Mouse (Mus musculus): ENCODE data around the gene Gucy2f.

DNA sequence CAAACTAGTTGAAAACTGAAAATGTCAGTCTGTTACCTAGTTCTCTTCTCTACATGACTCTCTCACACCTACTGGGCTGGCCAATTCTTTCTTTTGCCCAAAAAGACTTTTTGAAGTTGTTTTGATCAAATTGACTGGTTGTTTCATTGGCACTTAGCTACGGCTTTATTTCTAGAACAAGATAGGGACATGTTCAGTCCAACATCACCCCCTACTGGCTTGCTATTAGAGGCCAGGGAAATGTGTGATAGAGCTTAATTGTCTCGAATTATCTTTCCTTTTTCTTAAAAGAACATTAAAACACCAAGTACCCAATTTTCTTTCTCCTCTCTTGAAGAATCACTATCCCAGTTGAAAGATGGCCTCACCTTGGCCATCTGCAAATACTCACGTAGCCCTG, 99.8 kb downstream of the Gucy2f start:
- TF ChIP-seq CTCF (IDR thresholded peaks at IDR 0.05; ENCODE audit: borderline replicate concordance, insufficient read depth, low read length) (no peak), POLR2A (IDR thresholded peaks at IDR 0.05; ENCODE audit: low read depth, low read length) (no peak)
